Mouse (Mus musculus): ENCODE data around the gene Nav2.

DNA sequence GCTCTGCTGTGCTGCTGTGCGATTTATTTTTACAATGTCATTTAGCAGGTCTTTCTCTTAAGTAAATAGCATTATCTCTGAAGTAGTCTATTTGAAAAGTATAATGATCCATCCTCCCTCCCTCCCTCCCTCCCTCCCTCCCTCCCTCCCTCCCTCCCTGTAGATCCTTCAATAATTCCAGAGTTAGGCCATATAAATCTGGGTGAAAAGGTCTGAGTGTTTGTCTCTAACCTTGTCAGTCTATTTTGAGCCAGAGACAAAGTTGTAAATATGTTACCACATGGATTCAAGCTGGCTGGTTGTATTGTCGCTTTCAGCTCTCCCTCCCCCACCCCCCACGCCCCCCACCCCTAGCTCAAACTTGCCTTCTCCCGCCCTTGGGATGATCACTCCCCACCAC, 619.4 kb downstream of the Nav2 start:
- TF ChIP-seq POLR2A (IDR thresholded peaks at IDR 0.05; ENCODE audit: borderline replicate concordance, extremely low read depth, insufficient read depth, insufficient read length, poor library complexity, severe bottlenecking) = no peak
- no peak for TF ChIP-seq CTCF (IDR thresholded peaks at IDR 0.05; ENCODE audit: borderline replicate concordance, extremely low read depth, insufficient read depth, insufficient read length)
